Comparison of ENCODE assay signal across 27 mouse cellular contexts in the genomic region with DNA sequence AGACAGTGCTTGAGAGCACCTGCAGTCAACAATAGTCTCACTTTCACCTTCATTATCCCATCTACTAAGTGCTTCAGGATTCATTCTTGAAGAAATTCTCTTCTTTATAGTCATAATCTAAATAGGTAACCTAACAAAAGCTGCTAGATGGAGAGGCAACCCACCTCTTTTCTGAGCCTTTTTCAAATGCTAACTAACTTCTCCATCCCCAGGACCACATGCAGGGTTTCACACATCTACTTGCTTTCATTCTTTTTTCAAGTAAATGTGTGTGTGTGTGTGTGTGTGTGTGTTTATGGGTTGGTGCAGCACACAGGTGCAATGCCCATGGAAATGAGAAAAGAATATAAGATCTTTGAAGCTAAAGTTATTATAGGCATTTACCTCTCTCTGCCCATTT.
"Had no signal": no experiment of that assay in that cellular context is flagged by ENCODE, and none has a peak within 500 bp of the region (broad histone marks: within the 10 kb centered on the region; RNA-seq: fewer than 3 reads in every experiment).

No protein-coding gene starts in this region.

- ATAC-seq: hindbrain, embryonic 16.5 days; inflammation-experienced regulatory T-cells, adult 6 months; intestine, embryonic 15.5 days; intestine, postnatal 0 days; liver, embryonic 12.5 days had no signal

- H3K9me3 ChIP-seq: heart, embryonic 10.5 days; heart, embryonic 12.5 days; hindbrain, embryonic 10.5 days; hindbrain, embryonic 12.5 days; intestine, embryonic 15.5 days; kidney, embryonic 15.5 days; limb, embryonic 13.5 days; limb, embryonic 15.5 days; liver, embryonic 12.5 days had no signal

- H3K4me2 ChIP-seq: heart, embryonic 12.5 days; hindbrain, embryonic 12.5 days; hindbrain, embryonic 14.5 days; intestine, embryonic 15.5 days; kidney, embryonic 15.5 days; limb, embryonic 13.5 days; limb, embryonic 15.5 days; liver, embryonic 12.5 days had no signal

- H3K4me3 ChIP-seq: gastrocnemius, adult 2 months; heart, embryonic 10.5 days; heart, embryonic 12.5 days; hindbrain, embryonic 10.5 days; hindbrain, embryonic 12.5 days; intestine, embryonic 15.5 days; kidney, embryonic 15.5 days; limb, embryonic 13.5 days; limb, embryonic 15.5 days; liver, embryonic 12.5 days had no signal

- H3K4me1 ChIP-seq: heart, embryonic 10.5 days; heart, embryonic 12.5 days; hindbrain, embryonic 10.5 days; hindbrain, embryonic 12.5 days; intestine, embryonic 15.5 days; kidney, embryonic 15.5 days; limb, embryonic 13.5 days; limb, embryonic 15.5 days; liver, embryonic 12.5 days had no signal

- H3K36me3 ChIP-seq: heart, embryonic 10.5 days; heart, embryonic 12.5 days; hindbrain, embryonic 10.5 days; hindbrain, embryonic 12.5 days; intestine, embryonic 15.5 days; kidney, embryonic 15.5 days; limb, embryonic 13.5 days; limb, embryonic 15.5 days; liver, embryonic 12.5 days had no signal

- H3K27ac ChIP-seq: gastrocnemius, adult 2 months; heart, embryonic 10.5 days; hindbrain, embryonic 10.5 days; hindbrain, embryonic 12.5 days; hindbrain, embryonic 14.5 days; intestine, embryonic 15.5 days; kidney, embryonic 15.5 days; kidney, postnatal 0 days; limb, embryonic 13.5 days; limb, embryonic 15.5 days; liver, embryonic 12.5 days had no signal

- DNase-seq: gastrocnemius, adult 2 months; gastrocnemius, postnatal 10 days; gastrocnemius, postnatal 25 days; heart, adult 18-20 months; heart, postnatal 10 days; heart, postnatal 4 days; kidney, adult 18-20 months; kidney, adult 8-10 months; kidney, postnatal 14 days; kidney, postnatal 36 days; layer of hippocampus, adult 9-11 months; layer of hippocampus, postnatal 36 days; left cerebral cortex, postnatal 4 days had no signal

- H3K27me3 ChIP-seq: heart, embryonic 12.5 days; hindbrain, embryonic 12.5 days; intestine, embryonic 15.5 days; kidney, embryonic 15.5 days; limb, embryonic 13.5 days; limb, embryonic 15.5 days; liver, embryonic 12.5 days had no signal

- H3K9ac ChIP-seq: heart, embryonic 12.5 days; hindbrain, embryonic 12.5 days; hindbrain, embryonic 14.5 days; intestine, embryonic 15.5 days; kidney, embryonic 15.5 days; limb, embryonic 13.5 days; limb, embryonic 15.5 days; liver, embryonic 12.5 days had no signal
